17 mouse cellular contexts compared by ENCODE assay signal in genomic region chr5:64585076-64585786, GRCm38 (mm10).
"Had no signal": no experiment of that assay in that cellular context is flagged by ENCODE, and none has a peak within 500 bp of the region (broad histone marks: within the 10 kb centered on the region; RNA-seq: fewer than 3 reads in every experiment).

No protein-coding gene starts in this region.

- DNase-seq: kidney, adult 8-10 months; kidney, postnatal 25 days; lung, postnatal 14 days; retina, postnatal 1 day; right cerebral cortex, postnatal 4 days; spleen, adult 18-20 months; thymus, adult 2 months; thymus, postnatal 25 days had no signal

- H3K4me3 ChIP-seq: left cerebral cortex, adult 2 months; limb, embryonic 10.5 days; lung, embryonic 15.5 days; megakaryocyte, embryonic 14.5 days; midbrain, embryonic 13.5 days; stomach, embryonic 15.5 days had no signal

- H3K36me3 ChIP-seq: limb, embryonic 10.5 days; lung, embryonic 15.5 days; midbrain, embryonic 13.5 days; stomach, embryonic 15.5 days had no signal

- H3K27me3 ChIP-seq: lung, embryonic 15.5 days; midbrain, embryonic 13.5 days; stomach, embryonic 15.5 days had no signal

- H3K9ac ChIP-seq: lung, embryonic 15.5 days; midbrain, embryonic 13.5 days; stomach, embryonic 15.5 days had no signal

- ATAC-seq: inflammation-experienced regulatory T-cells, adult 6 months; intestine, postnatal 0 days had no signal

- H3K27ac ChIP-seq: left cerebral cortex, adult 2 months; limb, embryonic 10.5 days; lung, embryonic 15.5 days; macrophage; midbrain, embryonic 13.5 days; stomach, embryonic 15.5 days had no signal

- H3K4me2 ChIP-seq: lung, embryonic 15.5 days; midbrain, embryonic 13.5 days; stomach, embryonic 15.5 days had no signal

- H3K9me3 ChIP-seq: limb, embryonic 10.5 days; lung, embryonic 15.5 days; midbrain, embryonic 13.5 days; stomach, embryonic 15.5 days had no signal
